Mouse (Mus musculus) liver, embryonic 14.5 days (tissue): ENCODE measurements at regions not wholly inside any gene's neighbourhood (a gene's known extent, or its start where the extent isn't known, plus 50 kb on each side); places are given as distances from the start of the nearest gene placed in this dataset.
A peak's percentile ranks its signal among the peaks of the same experiment; 100 is the strongest.

Source experiments
- CTCF ChIP-seq: IDR thresholded peaks from 2 replicates; pipeline ENCODE4 v1.5.1; 2016; ENCODE audit warnings: antibody characterized with exemption, low read depth, control low read depth
- EP300 ChIP-seq: IDR thresholded peaks from 2 replicates; pipeline ENCODE4 v1.6.1; 2016; ENCODE audit warnings: antibody characterized with exemption, low read depth

DNA sequence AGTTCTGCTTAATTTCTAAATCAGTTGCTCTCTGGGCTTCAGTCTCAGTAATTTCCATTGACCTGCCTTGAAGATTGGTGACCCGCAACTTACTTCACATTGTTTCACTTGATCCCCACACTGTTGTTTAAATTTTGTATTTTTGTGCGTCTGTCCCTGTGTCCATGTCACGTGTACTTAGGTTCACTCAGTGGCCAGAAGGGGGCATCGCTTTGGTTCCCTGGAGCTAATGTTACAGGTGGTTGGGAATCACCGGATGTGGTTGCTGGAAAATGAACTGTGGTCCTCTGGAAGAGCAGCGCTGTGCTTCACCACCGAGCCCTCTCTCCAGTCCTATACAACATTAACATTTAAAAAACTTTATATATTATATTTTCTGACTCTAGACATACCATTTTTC lies 397.8 kb downstream of the Klf5 start:
- peak; percentile 7; the same call in 1 of the 2 replicates for TF ChIP-seq CTCF
- TF ChIP-seq EP300, result no peak
